Mouse (Mus musculus): ENCODE data around the gene Slc35f6. TPM values are rescaled to one million over a fixed set of nuclear protein-coding genes. Genes with fewer than 3 reads are reported as not detected.
A peak's percentile ranks its signal among the peaks of the same experiment; 100 is the strongest.

Gene Slc35f6
- polyA plus RNA-seq (2014; fragmentation: Nextera tagmentation; extraction: Ambion mirVana) = 32.5 and 35.2 TPM in 2 replicates

GRCm38 (mm10) chr5:30647815-30648560, at the start of gene Slc35f6:
TSS of gene Slc35f6 (plus strand) at chr5:30647933.
- peak; percentile 91 for ATAC-seq (replicated peaks; ENCODE audit: low FRiP score, low TSS enrichment, low read depth)
- Histone ChIP-seq H3K4me1 (replicated peaks; ENCODE audit: control insufficient read depth, insufficient read depth, low read length) (peaks cover 23% of the 10 kb centered on the region), H3K27me3 (replicated peaks; ENCODE audit: control insufficient read depth, insufficient read depth, low read length) (no peaks in the 10 kb centered on the region), H3K4me3 (ENCODE audit: low read depth, low read length) (peak within 1 kb of the TSS; percentile 78), H3K36me3 (ENCODE audit: control insufficient read depth, insufficient read depth, low read length) (0 out of 2 replicates have a peak, but pooled peaks cover 7% of the 10 kb centered on the region), H3K9me3 (ENCODE audit: control insufficient read depth, low read length) (no peaks in the 10 kb centered on the region), H3K9ac (ENCODE audit: low read length) (peak within 1 kb of the TSS; percentile 62), H3K27ac (ENCODE audit: low read depth) (peak within 1 kb of the TSS; percentile 47; the same call in 1 of the 2 replicates), H3K4me2 (ENCODE audit: low read length) (peak within 1 kb of the TSS; percentile 69)
- under 1% methylated on average over 38 of the region's 38 CpGs for WGBS
- DNase-seq (ENCODE audit: low spot score) = peak; percentile 94

GRCm38 (mm10) chr5:30601397-30601796, 46.3 kb upstream of the Slc35f6 start:
- Histone ChIP-seq H3K27ac (ENCODE audit: low read depth) (no peak overlapping the region), H3K9ac (ENCODE audit: low read length) (no peak overlapping the region), H3K36me3 (ENCODE audit: control insufficient read depth, insufficient read depth, low read length) (no peaks in the 10 kb centered on the region), H3K9me3 (ENCODE audit: control insufficient read depth, low read length) (no peaks in the 10 kb centered on the region), H3K4me2 (ENCODE audit: low read length) (no peak overlapping the region), H3K4me3 (ENCODE audit: low read depth, low read length) (no peak overlapping the region), H3K4me1 (replicated peaks; ENCODE audit: control insufficient read depth, insufficient read depth, low read length) (peaks cover under 1% of the 10 kb centered on the region), H3K27me3 (replicated peaks; ENCODE audit: control insufficient read depth, insufficient read depth, low read length) (no peaks in the 10 kb centered on the region)
- DNase-seq (ENCODE audit: low spot score) (no peak), ATAC-seq (replicated peaks; ENCODE audit: low FRiP score, low TSS enrichment, low read depth) (no peak)
- 31% methylated on average over 4 of the region's 4 CpGs for WGBS

GRCm38 (mm10) chr5:30603255-30603654, 44.5 kb upstream of the Slc35f6 start:
- Histone ChIP-seq H3K4me1 (replicated peaks; ENCODE audit: control insufficient read depth, insufficient read depth, low read length) (peaks cover 7% of the 10 kb centered on the region), H3K9ac (ENCODE audit: low read length) (no peak overlapping the region), H3K9me3 (ENCODE audit: control insufficient read depth, low read length) (no peaks in the 10 kb centered on the region), H3K27me3 (replicated peaks; ENCODE audit: control insufficient read depth, insufficient read depth, low read length) (no peaks in the 10 kb centered on the region), H3K4me2 (ENCODE audit: low read length) (no peak overlapping the region), H3K4me3 (ENCODE audit: low read depth, low read length) (no peak overlapping the region), H3K36me3 (ENCODE audit: control insufficient read depth, insufficient read depth, low read length) (no peaks in the 10 kb centered on the region), H3K27ac (ENCODE audit: low read depth) (no peak overlapping the region)
- WGBS = 70% methylated on average over 3 of the region's 3 CpGs
- ATAC-seq (replicated peaks; ENCODE audit: low FRiP score, low TSS enrichment, low read depth) = no peak
- DNase-seq (ENCODE audit: low spot score) = no peak

GRCm38 (mm10) chr5:30603926-30604325, 43.8 kb upstream of the Slc35f6 start:
- ATAC-seq (replicated peaks; ENCODE audit: low FRiP score, low TSS enrichment, low read depth) = no peak
- WGBS = 61% methylated on average over 4 of the region's 4 CpGs

GRCm38 (mm10) chr5:30604769-30605188, 43.0 kb upstream of the Slc35f6 start:
- H3K27ac ChIP-seq (ENCODE audit: low read depth) = no peak overlapping the region
- H3K4me2 ChIP-seq (ENCODE audit: low read length) = no peak overlapping the region
- no peaks in the 10 kb centered on the region for H3K36me3 ChIP-seq (ENCODE audit: control insufficient read depth, insufficient read depth, low read length)
- ATAC-seq (replicated peaks; ENCODE audit: low FRiP score, low TSS enrichment, low read depth) = no peak
- H3K27me3 ChIP-seq (replicated peaks; ENCODE audit: control insufficient read depth, insufficient read depth, low read length) = no peaks in the 10 kb centered on the region
- no peak overlapping the region for H3K9ac ChIP-seq (ENCODE audit: low read length)
- DNase-seq (ENCODE audit: low spot score) = no peak
- no peaks in the 10 kb centered on the region for H3K9me3 ChIP-seq (ENCODE audit: control insufficient read depth, low read length)
- peaks cover 7% of the 10 kb centered on the region for H3K4me1 ChIP-seq (replicated peaks; ENCODE audit: control insufficient read depth, insufficient read depth, low read length)
- WGBS = 78% methylated on average over 8 of the region's 8 CpGs
- no peak overlapping the region for H3K4me3 ChIP-seq (ENCODE audit: low read depth, low read length)

More at GRCm38 (mm10) chr5:30603926-30604325, 43.8 kb upstream of the Slc35f6 start:
- H3K4me3 ChIP-seq (ENCODE audit: low read depth, low read length) = no peak overlapping the region
- no peaks in the 10 kb centered on the region for H3K9me3 ChIP-seq (ENCODE audit: control insufficient read depth, low read length)
- H3K4me2 ChIP-seq (ENCODE audit: low read length) = no peak overlapping the region
- no peaks in the 10 kb centered on the region for H3K36me3 ChIP-seq (ENCODE audit: control insufficient read depth, insufficient read depth, low read length)
- no peak overlapping the region for H3K9ac ChIP-seq (ENCODE audit: low read length)
- no peaks in the 10 kb centered on the region for H3K27me3 ChIP-seq (replicated peaks; ENCODE audit: control insufficient read depth, insufficient read depth, low read length)
- no peak overlapping the region for H3K27ac ChIP-seq (ENCODE audit: low read depth)
- DNase-seq (ENCODE audit: low spot score) = no peak
- H3K4me1 ChIP-seq (replicated peaks; ENCODE audit: control insufficient read depth, insufficient read depth, low read length) = peaks cover 7% of the 10 kb centered on the region

GRCm38 (mm10) chr5:30605649-30606048, 42.1 kb upstream of the Slc35f6 start:
- 89% methylated on average over 6 of the region's 6 CpGs for WGBS
- H3K4me1 ChIP-seq (replicated peaks; ENCODE audit: control insufficient read depth, insufficient read depth, low read length) = peaks cover 7% of the 10 kb centered on the region
- no peak for ATAC-seq (replicated peaks; ENCODE audit: low FRiP score, low TSS enrichment, low read depth)
- H3K36me3 ChIP-seq (ENCODE audit: control insufficient read depth, insufficient read depth, low read length) = no peaks in the 10 kb centered on the region
- no peaks in the 10 kb centered on the region for H3K9me3 ChIP-seq (ENCODE audit: control insufficient read depth, low read length)
- no peak overlapping the region for H3K4me2 ChIP-seq (ENCODE audit: low read length)
- no peaks in the 10 kb centered on the region for H3K27me3 ChIP-seq (replicated peaks; ENCODE audit: control insufficient read depth, insufficient read depth, low read length)
- no peak for DNase-seq (ENCODE audit: low spot score)
- H3K4me3 ChIP-seq (ENCODE audit: low read depth, low read length) = no peak overlapping the region
- H3K9ac ChIP-seq (ENCODE audit: low read length) = no peak overlapping the region
- H3K27ac ChIP-seq (ENCODE audit: low read depth) = no peak overlapping the region

- H3K36me3 ChIP-seq (ENCODE audit: control insufficient read depth, insufficient read depth, low read length) = no peaks in the 10 kb centered on the region
- H3K9me3 ChIP-seq (ENCODE audit: control insufficient read depth, low read length) = no peaks in the 10 kb centered on the region
- DNase-seq (ENCODE audit: low spot score) (no peak), ATAC-seq (replicated peaks; ENCODE audit: low FRiP score, low TSS enrichment, low read depth) (no peak)
- no peak overlapping the region for H3K9ac ChIP-seq (ENCODE audit: low read length)
- no peak overlapping the region for H3K27ac ChIP-seq (ENCODE audit: low read depth)
- no peak overlapping the region for H3K4me2 ChIP-seq (ENCODE audit: low read length)
- 58% methylated on average over 16 of the region's 16 CpGs for WGBS
- H3K27me3 ChIP-seq (replicated peaks; ENCODE audit: control insufficient read depth, insufficient read depth, low read length) = no peaks in the 10 kb centered on the region
- H3K4me1 ChIP-seq (replicated peaks; ENCODE audit: control insufficient read depth, insufficient read depth, low read length) = peaks cover 13% of the 10 kb centered on the region
- H3K4me3 ChIP-seq (ENCODE audit: low read depth, low read length) = no peak overlapping the region
Measured at GRCm38 (mm10) chr5:30606424-30607073, 41.2 kb upstream of the Slc35f6 start.

- no peak overlapping the region for H3K27ac ChIP-seq (ENCODE audit: low read depth)
- H3K9me3 ChIP-seq (ENCODE audit: control insufficient read depth, low read length) = no peaks in the 10 kb centered on the region
- H3K4me3 ChIP-seq (ENCODE audit: low read depth, low read length) = no peak overlapping the region
- no peak overlapping the region for H3K4me2 ChIP-seq (ENCODE audit: low read length)
- H3K27me3 ChIP-seq (replicated peaks; ENCODE audit: control insufficient read depth, insufficient read depth, low read length) = no peaks in the 10 kb centered on the region
- no peak overlapping the region for H3K9ac ChIP-seq (ENCODE audit: low read length)
- no peaks in the 10 kb centered on the region for H3K36me3 ChIP-seq (ENCODE audit: control insufficient read depth, insufficient read depth, low read length)
- WGBS = 88% methylated on average over 7 of the region's 7 CpGs
- H3K4me1 ChIP-seq (replicated peaks; ENCODE audit: control insufficient read depth, insufficient read depth, low read length) = peaks cover 27% of the 10 kb centered on the region
- ATAC-seq (replicated peaks; ENCODE audit: low FRiP score, low TSS enrichment, low read depth) (no peak), DNase-seq (ENCODE audit: low spot score) (no peak)
Measured at GRCm38 (mm10) chr5:30609094-30609493, 38.6 kb upstream of the Slc35f6 start.

Data from intestine, embryonic 14.5 days (tissue).